Mouse (Mus musculus) bone marrow macrophage, adult 2 months (primary cell): ENCODE measurements around the gene Alox8.

ENCODE experiments used
- CTCF ChIP-seq: IDR thresholded peaks from 2 replicates; pipeline ENCODE4 v1.5.1; 2012; ENCODE audit warnings: low read depth, mild to moderate bottlenecking, low read length, moderate library complexity
- POLR2A ChIP-seq: IDR thresholded peaks from 2 replicates; pipeline ENCODE4 v1.6.1; 2012; ENCODE audit warnings: mild to moderate bottlenecking, low read depth, low read length, borderline replicate concordance

- TF ChIP-seq POLR2A: no peak
- TF ChIP-seq CTCF: no peak
Measured at GRCm38 (mm10) chr11:69155351-69155750, 42.3 kb downstream of the Alox8 start.
